Mouse (Mus musculus) MEL (cell line): ENCODE data around the gene 4933405L10Rik. TPM values are rescaled to one million over a fixed set of nuclear protein-coding genes. Genes with fewer than 3 reads are reported as not detected.
A peak's percentile ranks its signal among the peaks of the same experiment; 100 is the strongest.

Experiments
- DNase-seq: peaks from one replicate; pipeline ENCODE4 v3.0.0; 2011; ENCODE audit warnings: low read depth, low spot score
- H3K27ac ChIP-seq: 2 replicates; pipeline ENCODE4 v1.5.1; 2012; ENCODE audit warnings: low read depth, mild to moderate bottlenecking, control low read depth, low read length, moderate library complexity; ENCODE audit not compliant: control insufficient read depth
- H3K27me3 ChIP-seq, 2 experiments: fragments of 150-350 bp in 1 of 2; sonication (generic) in 1 of 2; 2 replicates each; pipeline ENCODE4 v1.6.1; 2012; ENCODE audit warnings: low read length in 2 of 2, mild to moderate bottlenecking in 2 of 2, improper control_type of control experiment in 1 of 2, moderate library complexity in 1 of 2; ENCODE audit not compliant: insufficient read depth in 2 of 2, control insufficient read depth in 1 of 2
- H3K36me3 ChIP-seq, 2 experiments: 2 replicates each; pipeline ENCODE4 v1.6.1; 2012 to 2014; ENCODE audit warnings: low read length in 2 of 2, improper control_type of control experiment in 1 of 2, inconsistent platforms in 1 of 2, mild to moderate bottlenecking in 1 of 2; ENCODE audit not compliant: insufficient read depth in 2 of 2, control insufficient read depth in 1 of 2
- H3K4me1 ChIP-seq, 2 experiments: fragments of 150-350 bp in 1 of 2; sonication (generic) in 1 of 2; 2 replicates each; pipeline ENCODE4 v1.6.1; 2012; ENCODE audit warnings: low read length in 2 of 2, improper control_type of control experiment in 1 of 2, mild to moderate bottlenecking in 1 of 2; ENCODE audit not compliant: insufficient read depth in 2 of 2, control insufficient read depth in 1 of 2
- H3K4me3 ChIP-seq, 2 experiments: fragments of 150-350 bp in 1 of 2; sonication (generic) in 1 of 2; 2 replicates each; pipeline ENCODE4 v1.5.1; 2012; ENCODE audit warnings: low read depth in 2 of 2, low read length in 2 of 2, mild to moderate bottlenecking in 2 of 2, moderate library complexity in 2 of 2, control low read depth in 1 of 2, improper control_type of control experiment in 1 of 2; ENCODE audit not compliant: control insufficient read depth in 1 of 2, insufficient read depth in 1 of 2
- H3K79me2 ChIP-seq: 2 replicates; pipeline ENCODE4 v1.6.1; 2012; ENCODE audit warnings: mild to moderate bottlenecking, low read length, moderate library complexity; ENCODE audit not compliant: control insufficient read depth, poor library complexity, insufficient read depth
- H3K9ac ChIP-seq: 2 replicates; pipeline ENCODE4 v1.6.1; 2012; ENCODE audit warnings: low read depth, mild to moderate bottlenecking, control low read depth, low read length, moderate library complexity; ENCODE audit not compliant: control insufficient read depth, poor library complexity, severe bottlenecking
- H3K9me3 ChIP-seq: fragments of 150-350 bp; sonication (generic); replicated peaks from 2 replicates; pipeline ENCODE4 v1.6.1; 2012; ENCODE audit warnings: mild to moderate bottlenecking, low read length, improper control_type of control experiment, moderate library complexity; ENCODE audit not compliant: insufficient read depth
- CHD1 ChIP-seq: IDR thresholded peaks from 2 replicates; pipeline ENCODE4 v1.6.1; 2012; ENCODE audit warnings: low read depth, mild to moderate bottlenecking, inconsistent platforms, low read length, improper control_type of control experiment
- CHD2 ChIP-seq: IDR thresholded peaks from 2 replicates; pipeline ENCODE4 v1.6.1; 2011; ENCODE audit warnings: low read length, improper control_type of control experiment
- CTCF ChIP-seq, 3 experiments: IDR thresholded peaks in 2 of 3; conservative IDR thresholded peaks in 1 of 3; 2 replicates each; pipeline ENCODE4 v1.5.1; 2011 to 2012; ENCODE audit warnings: low read length in 3 of 3, low read depth in 2 of 3, mild to moderate bottlenecking in 2 of 3, improper control_type of control experiment in 1 of 3, inconsistent platforms in 1 of 3, mixed read lengths in 1 of 3, moderate library complexity in 1 of 3; ENCODE audit not compliant: control insufficient read depth in 1 of 3, insufficient read depth in 1 of 3, poor library complexity in 1 of 3, severe bottlenecking in 1 of 3
- E2F4 ChIP-seq: IDR thresholded peaks from 2 replicates; pipeline ENCODE4 v1.6.1; 2011; ENCODE audit warnings: low read depth, low read length, improper control_type of control experiment, borderline replicate concordance
- ELF1 ChIP-seq: IDR thresholded peaks from 2 replicates; pipeline ENCODE4 v1.6.1; 2014; ENCODE audit warnings: low read depth, mild to moderate bottlenecking, inconsistent platforms, low read length, improper control_type of control experiment, moderate library complexity
- EP300 ChIP-seq, 2 experiments: IDR thresholded peaks; 2 replicates each; pipeline ENCODE4 v1.6.1; 2011; ENCODE audit warnings: improper control_type of control experiment in 2 of 2, low read length in 2 of 2, low read depth in 1 of 2, mild to moderate bottlenecking in 1 of 2
- GABPA ChIP-seq: IDR thresholded peaks from 2 replicates; pipeline ENCODE4 v1.6.1; 2012; ENCODE audit warnings: low read depth, mild to moderate bottlenecking, inconsistent platforms, low read length, improper control_type of control experiment, moderate library complexity
- GATA1 ChIP-seq: IDR thresholded peaks from 2 replicates; pipeline ENCODE4 v1.6.1; 2011; ENCODE audit warnings: low read depth, low read length, improper control_type of control experiment
- KAT2A ChIP-seq: conservative IDR thresholded peaks from 2 replicates; pipeline ENCODE4 v1.6.1; 2012; ENCODE audit warnings: low read depth, low read length, improper control_type of control experiment, inconsistent platforms
- MAFK ChIP-seq: IDR thresholded peaks from 2 replicates; pipeline ENCODE4 v1.6.1; 2011; ENCODE audit warnings: low read depth, mild to moderate bottlenecking, low read length, improper control_type of control experiment, borderline replicate concordance
- MAZ ChIP-seq: IDR thresholded peaks from 2 replicates; pipeline ENCODE4 v1.6.1; 2012; ENCODE audit warnings: low read depth, mild to moderate bottlenecking, inconsistent platforms, low read length, improper control_type of control experiment
- MEF2A ChIP-seq: IDR thresholded peaks from 2 replicates; pipeline ENCODE4 v1.6.1; 2014; ENCODE audit warnings: low read depth, mild to moderate bottlenecking, inconsistent platforms, low read length, improper control_type of control experiment; ENCODE audit not compliant: poor library complexity, insufficient replicate concordance, severe bottlenecking; ENCODE audit errors: extremely low read depth
- MXI1 ChIP-seq: IDR thresholded peaks from 2 replicates; pipeline ENCODE4 v1.6.1; 2011; ENCODE audit warnings: mild to moderate bottlenecking, low read depth, low read length, improper control_type of control experiment
- NRF1 ChIP-seq: IDR thresholded peaks from 2 replicates; pipeline ENCODE4 v1.6.1; 2014; ENCODE audit warnings: low read depth, mild to moderate bottlenecking, inconsistent platforms, low read length, improper control_type of control experiment, moderate library complexity; ENCODE audit not compliant: poor library complexity, insufficient read depth, severe bottlenecking
- POLR2A ChIP-seq, 2 experiments: IDR thresholded peaks; 2 replicates each; pipeline ENCODE4 v1.6.1; 2011 to 2012; ENCODE audit warnings: low read length in 2 of 2, mild to moderate bottlenecking in 2 of 2, control low read depth in 1 of 2, improper control_type of control experiment in 1 of 2, low read depth in 1 of 2, moderate library complexity in 1 of 2; ENCODE audit not compliant: control insufficient read depth in 1 of 2, insufficient read depth in 1 of 2, poor library complexity in 1 of 2
- POLR2AphosphoS2 ChIP-seq: IDR thresholded peaks from 2 replicates; pipeline ENCODE4 v1.6.1; 2011; ENCODE audit warnings: low read length, improper control_type of control experiment
- POLR2AphosphoS5 ChIP-seq: IDR thresholded peaks from 2 replicates; pipeline ENCODE4 v1.6.1; 2012; ENCODE audit warnings: low read depth, borderline replicate concordance, mild to moderate bottlenecking, inconsistent platforms, low read length, moderate library complexity, mixed read lengths
- RAD21 ChIP-seq: IDR thresholded peaks from 2 replicates; pipeline ENCODE4 v1.6.1; 2011; ENCODE audit warnings: mild to moderate bottlenecking, low read depth, low read length, improper control_type of control experiment
- RCOR1 ChIP-seq: IDR thresholded peaks from 2 replicates; pipeline ENCODE4 v1.6.1; 2012; ENCODE audit warnings: low read depth, mild to moderate bottlenecking, inconsistent platforms, low read length, improper control_type of control experiment
- SIN3A ChIP-seq: IDR thresholded peaks from 2 replicates; pipeline ENCODE4 v1.6.1; 2012; ENCODE audit warnings: low read length, improper control_type of control experiment, inconsistent platforms
- SMC3 ChIP-seq: IDR thresholded peaks from 2 replicates; pipeline ENCODE4 v1.6.1; 2011; ENCODE audit warnings: low read depth, low read length, improper control_type of control experiment
- TBP ChIP-seq: IDR thresholded peaks from 2 replicates; pipeline ENCODE4 v1.8.0; 2011; ENCODE audit warnings: low read depth, low read length, improper control_type of control experiment
- TCF12 ChIP-seq: IDR thresholded peaks from 2 replicates; pipeline ENCODE4 v1.6.1; 2014; ENCODE audit warnings: low read depth, mild to moderate bottlenecking, inconsistent platforms, low read length, improper control_type of control experiment, moderate library complexity
- UBTF ChIP-seq: IDR thresholded peaks from 2 replicates; pipeline ENCODE4 v1.6.1; 2012; ENCODE audit warnings: low read depth, mild to moderate bottlenecking, inconsistent platforms, low read length, improper control_type of control experiment, moderate library complexity, borderline replicate concordance; ENCODE audit not compliant: insufficient read depth
- USF1 ChIP-seq: IDR thresholded peaks from 2 replicates; pipeline ENCODE4 v1.6.1; 2014; ENCODE audit warnings: low read depth, mild to moderate bottlenecking, inconsistent platforms, low read length, improper control_type of control experiment, moderate library complexity
- USF2 ChIP-seq, 2 experiments: IDR thresholded peaks; 2 replicates each; pipeline ENCODE4 v1.6.1; 2011 to 2012; ENCODE audit warnings: improper control_type of control experiment in 2 of 2, low read length in 2 of 2, borderline replicate concordance in 1 of 2, inconsistent platforms in 1 of 2, low read depth in 1 of 2, mild to moderate bottlenecking in 1 of 2; ENCODE audit not compliant: insufficient read depth in 1 of 2
- ZC3H11A ChIP-seq: IDR thresholded peaks from 2 replicates; pipeline ENCODE4 v1.6.1; 2012; ENCODE audit warnings: low read depth, mild to moderate bottlenecking, inconsistent platforms, low read length, improper control_type of control experiment
- ZKSCAN1 ChIP-seq: IDR thresholded peaks from 2 replicates; pipeline ENCODE4 v1.6.1; 2012; ENCODE audit warnings: low read depth, mild to moderate bottlenecking, inconsistent platforms, low read length, improper control_type of control experiment, moderate library complexity
- ZMIZ1 ChIP-seq: IDR thresholded peaks from 2 replicates; pipeline ENCODE4 v1.6.1; 2012; ENCODE audit warnings: low read depth, mild to moderate bottlenecking, inconsistent platforms, low read length, improper control_type of control experiment, moderate library complexity
- ZNF384 ChIP-seq: IDR thresholded peaks from 2 replicates; pipeline ENCODE4 v1.6.1; 2012; ENCODE audit warnings: low read depth, mild to moderate bottlenecking, inconsistent platforms, low read length, improper control_type of control experiment
- polyA plus RNA-seq, 2 experiments: library from polyadenylated mRNA; stranded (reverse) in 1 of 2; unstranded in 1 of 2; fragments of >175 nt in 1 of 2; fragments of >200 nt in 1 of 2; gene quantifications; 2 replicates each; pipeline versions ENCODE4 v1.2.1 to v1.2.4; 2012; ENCODE audit warnings: low replicate concordance in 2 of 2, low read depth in 1 of 2; ENCODE audit not compliant: insufficient read length in 2 of 2, insufficient read depth in 1 of 2, missing spikeins in 1 of 2
- total RNA-seq: library from RNA; depleted of rRNA; stranded (reverse); fragments of 300-350 nt; gene quantifications from 2 replicates; pipeline ENCODE4 v1.2.3, GENCODE M21; 2012

4933405L10Rik gene
- total and polyA plus RNA-seq, 3 experiments: 0.23 to 0.42 TPM; not detected in 1

GRCm38 (mm10) chr8:105687512-105687911, 19.9 kb upstream of the 4933405L10Rik start:
- Histone ChIP-seq H3K27me3 (no peaks in the 10 kb centered on the region), H3K79me2 (no peaks in the 10 kb centered on the region), H3K9me3 (no peaks in the 10 kb centered on the region), H3K9ac (no peak overlapping the region), H3K36me3 (no peaks in the 10 kb centered on the region; a peak in 1 of 4 replicates), H3K4me1 (no peaks in the 10 kb centered on the region), H3K4me3 (no peak overlapping the region), H3K27ac (no peak overlapping the region)
- DNase-seq: no peak
- TF ChIP-seq TBP (no peak), MXI1 (no peak), UBTF (no peak), MEF2A (no peak), RCOR1 (no peak), USF2 (IDR thresholded peaks at IDR 0.05; ENCODE audit: borderline replicate concordance in 1 of 2, insufficient read depth in 1 of 2, low read depth in 1 of 2, low read length in 2 of 2) (no peak), ZKSCAN1 (no peak), CHD2 (no peak), SIN3A (no peak), GATA1 (no peak), CTCF (IDR thresholded peaks at IDR 0.05 in 2 of 3, conservative IDR thresholded peaks at IDR 0.05 in 1 of 3; ENCODE audit: control insufficient read depth in 1 of 3, insufficient read depth in 1 of 3, low read depth in 2 of 3, low read length in 3 of 3, poor library complexity in 1 of 3, severe bottlenecking in 1 of 3) (no peak), NRF1 (no peak), E2F4 (no peak), MAZ (no peak), SMC3 (no peak), ELF1 (no peak), ZC3H11A (no peak)

GRCm38 (mm10) chr8:105688242-105688752, 19.2 kb upstream of the 4933405L10Rik start:
- no peak overlapping the region for H3K27ac ChIP-seq
- H3K9ac ChIP-seq: no peak overlapping the region
- no peaks in the 10 kb centered on the region; a peak in 1 of 4 replicates for H3K36me3 ChIP-seq
- no peaks in the 10 kb centered on the region for H3K79me2 ChIP-seq
- H3K27me3 ChIP-seq: no peaks in the 10 kb centered on the region
- DNase-seq: peak; percentile 34
- TF ChIP-seq ZKSCAN1 (no peak), ZMIZ1 (no peak), TCF12 (no peak), MAFK (no peak), ZNF384 (no peak), CHD2 (no peak), CHD1 (no peak), RCOR1 (no peak), POLR2A (IDR thresholded peaks at IDR 0.05; ENCODE audit: control insufficient read depth in 1 of 2, insufficient read depth in 1 of 2, low read depth in 1 of 2, low read length in 2 of 2, poor library complexity in 1 of 2) (no peak), KAT2A (no peak), POLR2AphosphoS2 (no peak), GABPA (no peak), CTCF (IDR thresholded peaks at IDR 0.05 in 2 of 3, conservative IDR thresholded peaks at IDR 0.05 in 1 of 3; ENCODE audit: control insufficient read depth in 1 of 3, insufficient read depth in 1 of 3, low read depth in 2 of 3, low read length in 3 of 3, poor library complexity in 1 of 3, severe bottlenecking in 1 of 3) (no peak), UBTF (no peak), USF2 (IDR thresholded peaks at IDR 0.05; ENCODE audit: borderline replicate concordance in 1 of 2, insufficient read depth in 1 of 2, low read depth in 1 of 2, low read length in 2 of 2) (no peak), USF1 (no peak), POLR2AphosphoS5 (no peak), RAD21 (no peak), EP300 (IDR thresholded peaks at IDR 0.05; ENCODE audit: low read depth in 1 of 2, low read length in 2 of 2) (no peak), MEF2A (no peak)
- no peak overlapping the region for H3K4me3 ChIP-seq
- no peaks in the 10 kb centered on the region for H3K9me3 ChIP-seq
- no peaks in the 10 kb centered on the region for H3K4me1 ChIP-seq
